Mouse (Mus musculus): ENCODE data around the gene Vamp8. TPM values are rescaled to one million over a fixed set of nuclear protein-coding genes. Genes with fewer than 3 reads are reported as not detected.
A peak's percentile ranks its signal among the peaks of the same experiment; 100 is the strongest.

The Vamp8 gene
- total RNA-seq, 2 experiments from 2014 or later, result 70.0 to 79.6 TPM

DNA sequence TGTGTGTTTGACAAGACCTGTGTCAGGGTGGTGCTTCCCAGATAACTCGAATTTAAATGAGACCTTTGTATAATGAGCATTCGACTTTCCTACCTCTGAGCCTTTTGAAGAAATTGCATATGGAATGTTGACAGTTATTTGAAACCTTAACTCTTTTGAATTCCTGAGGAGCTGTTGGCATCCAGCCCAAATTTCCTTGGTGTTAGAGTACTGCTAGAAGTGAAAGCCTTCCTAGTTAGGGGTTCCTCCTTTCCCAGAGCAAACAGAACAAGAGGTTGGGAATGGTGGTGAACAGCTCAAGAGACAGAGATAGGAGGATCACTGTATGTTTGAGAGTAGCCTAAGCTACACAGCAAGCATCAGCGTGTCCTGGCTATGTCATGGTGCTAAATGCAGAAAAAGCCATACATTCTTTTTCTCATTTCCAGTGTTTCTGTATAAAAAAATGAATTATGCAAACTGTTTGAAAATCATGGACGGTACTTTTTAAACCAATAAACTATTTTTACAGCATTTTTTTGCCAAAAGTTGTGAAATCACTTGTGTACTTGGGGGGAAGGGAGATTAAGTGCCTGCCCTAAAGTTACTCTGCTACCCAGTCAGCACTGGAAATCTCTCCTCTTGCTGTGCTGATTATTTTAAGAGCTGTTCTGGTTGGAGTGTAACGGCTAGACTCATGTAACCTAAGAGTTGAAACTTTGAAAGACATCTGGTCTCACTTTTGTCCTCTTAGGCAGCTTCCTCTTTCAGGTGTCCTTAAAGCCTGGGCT, 37.7 kb downstream of the Vamp8 start:
- DNase-seq, result peak in 1 of 2 experiments; percentile 40

DNA sequence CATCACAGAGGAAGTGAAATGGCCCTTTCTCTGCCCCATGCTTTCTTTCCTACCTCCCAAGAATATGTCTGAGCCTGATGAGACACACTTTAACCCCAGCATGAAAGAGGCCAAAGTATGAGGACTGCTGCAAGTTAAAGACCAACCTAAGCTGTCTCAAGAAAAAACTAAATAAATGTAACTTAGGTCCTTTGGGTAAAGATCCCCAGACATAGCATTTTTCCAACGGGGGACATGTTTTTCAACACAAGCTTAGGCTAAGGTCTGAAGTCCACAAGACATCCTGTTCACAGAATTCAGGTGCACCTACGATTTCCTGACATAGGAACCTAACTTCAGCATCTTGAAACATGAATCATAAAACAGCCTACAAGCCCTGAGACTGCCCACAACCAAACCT, 40.3 kb downstream of the Vamp8 start:
- DNase-seq, result no peak

DNA sequence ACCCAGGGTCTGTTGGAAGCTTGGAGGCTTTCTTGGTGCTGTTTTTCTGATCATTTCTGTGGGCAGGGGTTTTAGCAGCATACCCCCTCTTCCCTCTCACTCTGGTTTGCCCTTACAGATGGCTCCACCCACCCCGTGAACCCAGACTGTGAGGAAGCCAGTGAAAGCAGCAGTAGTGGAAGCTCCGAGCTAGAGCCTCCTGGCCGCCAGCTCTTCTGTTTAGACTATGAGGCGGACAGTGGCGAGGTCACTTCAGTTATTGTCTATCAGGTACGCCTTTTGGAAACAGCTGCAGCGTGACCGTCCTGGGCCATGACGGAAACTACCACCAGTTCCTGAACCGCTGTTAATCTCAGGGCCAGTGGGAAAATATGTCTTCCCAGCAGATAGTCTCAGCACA, 42.1 kb downstream of the Vamp8 start:
- DNase-seq, result peak in 1 of 2 experiments; percentile 25

DNA sequence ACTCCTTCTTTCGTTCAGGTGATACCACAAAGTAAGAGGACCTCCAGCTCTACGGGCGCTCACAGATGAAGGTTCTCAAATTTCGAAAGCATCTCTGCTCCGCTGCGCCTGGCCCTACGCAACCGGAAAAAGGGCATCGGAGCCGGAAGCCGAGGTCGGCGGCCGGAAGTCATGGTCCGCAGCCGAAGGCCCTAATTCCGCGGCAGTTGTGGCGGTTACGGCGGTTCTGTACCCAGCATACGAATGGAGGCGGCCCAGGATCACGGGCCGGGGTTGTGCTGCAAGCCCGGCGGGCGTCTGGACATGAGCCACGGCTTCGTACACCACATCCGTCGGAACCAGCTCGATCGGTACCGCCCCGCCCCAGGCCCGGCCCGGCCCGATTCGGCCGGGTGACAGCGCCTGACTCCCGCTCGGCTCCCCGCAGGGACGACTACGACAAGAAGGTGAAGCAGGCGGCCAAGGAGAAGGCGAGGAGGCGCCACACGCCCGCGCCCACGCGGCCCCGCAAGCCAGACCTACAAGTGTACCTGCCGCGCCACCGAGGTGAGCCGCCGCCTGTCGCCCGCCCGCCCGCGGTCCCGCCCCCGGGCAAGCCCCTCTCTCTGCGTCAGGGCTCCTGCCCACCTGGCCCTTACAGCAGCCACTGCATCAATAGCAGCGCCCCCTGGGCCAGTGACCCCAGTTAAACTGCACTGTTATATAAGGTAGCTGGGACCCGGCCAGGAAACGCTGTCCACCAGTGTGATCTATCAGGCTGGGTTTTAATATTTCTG, 43.1 kb downstream of the Vamp8 start, which contains the start of gene 0610030E20Rik:
Gene 0610030E20Rik, plus strand, starts transcription at position 152 of the 776 bp plus-strand sequence.
- DNase-seq, result peak; percentile 85 to 86

DNA sequence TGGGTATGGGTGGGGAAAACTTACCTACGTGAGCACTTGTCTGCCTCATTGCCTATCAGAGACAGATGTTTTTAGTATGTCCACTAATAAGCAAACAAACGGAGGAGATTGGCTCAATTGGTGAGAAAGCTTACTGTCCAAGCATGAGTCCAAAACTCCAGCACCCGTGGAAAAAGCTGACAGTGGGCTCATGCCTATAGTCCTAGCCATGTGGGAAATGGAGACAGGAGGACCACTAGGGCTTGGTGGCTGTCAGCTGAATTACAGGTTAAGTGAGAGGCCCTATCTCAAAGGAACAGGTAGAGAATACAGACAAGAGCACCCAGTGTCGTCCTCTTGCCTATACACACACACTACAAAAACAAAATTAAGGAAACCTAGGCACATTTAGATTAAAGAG, 44.2 kb downstream of the Vamp8 start:
- peak in 1 of 2 experiments; percentile 8 for DNase-seq

DNA sequence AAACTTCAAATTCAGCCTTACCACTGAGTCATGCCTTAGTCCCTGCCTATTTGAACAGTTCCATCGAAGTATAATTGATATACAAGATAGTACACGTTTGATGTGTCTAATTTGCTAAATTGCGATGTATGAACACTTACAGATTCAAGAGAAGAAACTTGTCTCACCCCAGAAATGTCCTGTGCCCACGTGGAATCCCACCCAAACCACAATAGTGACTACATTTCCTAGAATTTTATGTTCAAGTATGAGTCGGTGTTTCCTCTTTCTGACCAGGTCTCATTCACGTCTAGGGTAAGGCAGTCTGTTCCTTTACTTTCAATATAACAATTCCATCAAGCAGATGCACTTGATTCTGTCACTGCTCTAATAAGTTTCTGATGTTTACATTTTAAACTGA, 44.9 kb downstream of the Vamp8 start:
- DNase-seq, result peak in 1 of 2 experiments; percentile 9

DNA sequence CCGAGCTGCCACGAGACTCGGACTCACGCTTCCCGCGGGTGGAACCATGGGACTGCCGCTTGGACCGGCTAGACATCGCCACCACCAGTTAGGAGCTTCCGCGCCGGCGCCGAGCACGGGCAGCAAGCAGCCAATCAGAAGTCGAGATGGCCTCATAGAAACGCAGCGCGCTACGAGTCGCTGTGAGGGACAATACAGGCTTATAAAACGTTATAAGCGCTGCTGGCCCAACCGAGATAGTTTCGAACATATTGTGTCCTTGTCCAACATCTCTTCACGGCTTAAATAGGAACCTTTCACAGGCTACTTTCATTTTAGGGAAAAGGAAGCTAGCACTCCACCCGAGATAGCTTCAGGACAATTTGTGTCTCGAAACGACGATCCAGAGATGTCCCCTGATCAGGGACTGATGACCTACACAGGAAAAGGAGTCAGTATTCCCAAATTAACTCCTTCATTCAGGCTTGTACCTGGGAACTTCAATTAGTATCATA, 45.4 kb downstream of the Vamp8 start, which contains the start of gene Usp39:
Gene Usp39, minus strand, starts transcription at position 111 of the 494 bp plus-strand sequence.
- DNase-seq, result peak; percentile 97

DNA sequence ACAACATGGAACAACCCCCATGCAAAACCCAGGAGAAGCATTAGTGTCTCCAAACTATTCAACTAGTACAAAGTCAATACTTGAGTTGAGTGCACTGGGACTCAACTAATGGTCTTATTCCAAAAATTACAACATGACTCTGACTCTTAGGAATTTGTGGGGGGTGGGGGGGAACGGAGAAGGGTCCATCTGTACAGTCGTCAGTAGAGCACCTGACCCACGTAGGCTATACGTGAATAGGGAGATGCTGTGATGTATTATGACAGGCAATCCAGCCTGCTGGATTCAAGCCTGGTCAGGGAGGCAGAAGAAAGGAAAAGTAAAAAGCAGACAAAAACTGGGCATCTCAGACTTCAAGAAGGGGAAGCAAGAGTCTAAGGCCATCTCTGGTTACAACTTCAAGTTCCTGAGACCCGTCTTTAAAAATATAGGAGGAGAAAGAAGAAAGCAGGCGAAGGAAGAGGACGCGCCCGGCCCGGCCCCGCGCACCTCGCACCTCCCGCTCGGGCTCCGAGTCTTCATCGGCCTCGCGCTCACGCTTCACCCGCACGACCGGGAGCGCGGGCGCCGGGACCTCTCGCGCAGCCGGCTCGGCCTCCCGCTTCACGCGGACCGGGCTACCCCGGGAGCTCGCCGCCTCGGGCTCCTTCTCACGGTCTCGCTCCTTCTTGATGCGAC, 46.0 kb downstream of the Vamp8 start:
- no peak for DNase-seq

DNA sequence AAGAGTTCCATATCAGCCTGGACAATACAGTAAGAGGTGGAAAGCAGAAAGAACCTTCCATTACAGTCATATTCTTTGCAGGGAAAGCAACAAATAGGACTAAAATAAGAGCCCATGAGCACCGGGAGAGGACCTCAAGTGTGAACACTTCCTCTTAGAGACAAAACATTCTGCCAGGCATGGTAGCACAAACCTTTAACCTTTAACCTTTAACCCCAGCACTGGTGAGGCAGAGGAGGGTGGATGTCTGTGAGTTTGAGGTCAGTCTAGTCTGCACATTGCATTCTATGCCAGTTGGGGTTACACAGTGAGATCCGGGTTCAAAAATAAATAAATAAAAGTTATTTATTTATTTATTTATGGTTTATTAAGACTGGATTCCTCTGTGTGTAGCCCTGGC, 50.0 kb downstream of the Vamp8 start:
- no peak for DNase-seq

Other genes with a start within 250 kb of the Vamp8 start
- gene Atoh8, start 155.1 kb downstream of the Vamp8 start, total RNA-seq (2021), result 1 to 10 TPM; 8.3 to 9.1 TPM
- gene Sftpb, start 86.1 kb downstream of the Vamp8 start, total RNA-seq (2021), result not detected
- gene Usp39, start 45.5 kb downstream of the Vamp8 start, total RNA-seq (2021), result 10 to 100 TPM; 15.9 to 16.1 TPM
- 1 to 10 TPM; 8.4 to 8.5 TPM for gene 0610030E20Rik, start 43.4 kb downstream of the Vamp8 start, total RNA-seq (2021)
- gene Tmem150a, start 35.3 kb downstream of the Vamp8 start, total RNA-seq (2021), result 10 to 100 TPM; 20.0 to 22.6 TPM
- 10 to 100 TPM; 37.5 to 41.6 TPM for gene Rnf181, start 23.7 kb downstream of the Vamp8 start, total RNA-seq (2021)
- 10 to 100 TPM; 48.9 to 61.5 TPM for gene Vamp5, start 10.2 kb downstream of the Vamp8 start, total RNA-seq (2021)
- 10 to 100 TPM; 26.0 to 34.2 TPM for gene Ggcx, start 23.6 kb upstream of the Vamp8 start, total RNA-seq (2021)
- gene Mat2a, start 48.9 kb upstream of the Vamp8 start, total RNA-seq (2021), result 100 to 1,000 TPM; 130 to 166 TPM
- gene Sh2d6, start 131.0 kb upstream of the Vamp8 start, total RNA-seq (2021), result under 1 TPM in 1 of 2 experiments, not detected in 1; 0.25 TPM
- gene Capg, start 153.7 kb upstream of the Vamp8 start, total RNA-seq (2021), result 10 to 100 TPM in 1 of 2 experiments, 1 to 10 TPM in 1; 9.4 to 11.9 TPM
- 10 to 100 TPM; 11.6 to 12.6 TPM for gene Elmod3, start 207.7 kb upstream of the Vamp8 start, total RNA-seq (2021)
- gene Retsat, start 207.8 kb upstream of the Vamp8 start, total RNA-seq (2021), result 100 to 1,000 TPM; 199 to 208 TPM
- 10 to 100 TPM; 61.4 to 72.6 TPM for gene Tgoln1, start 226.3 kb upstream of the Vamp8 start, total RNA-seq (2021)

Data from heart, adult 18-20 months (tissue).